Mouse (Mus musculus) left cerebral cortex, postnatal 36 days (tissue): ENCODE data around the gene Ptgds. TPM values are rescaled to one million over a fixed set of nuclear protein-coding genes. Genes with fewer than 3 reads are reported as not detected.

Source experiments
- DNase-seq, 2 experiments: peaks; one replicate each; pipeline ENCODE4 v3.0.0; 2021 to 2022; ENCODE audit warnings: low spot score in 2 of 2, mixed read lengths in 1 of 2
- intact Hi-C: fragments of 180-260 bp; cut with DNase I; formaldehyde crosslinking; loops from one replicate; pipeline ENCODE4 v1.15.1; 2025
- total RNA-seq, 2 experiments: library from RNA; stranded (reverse); gene quantifications; 2 replicates each; pipeline ENCODE4 v1.2.3; 2021

Ptgds gene
- total RNA-seq, 2 experiments from 2014 or later: 1,442 to 2,237 TPM

DNA sequence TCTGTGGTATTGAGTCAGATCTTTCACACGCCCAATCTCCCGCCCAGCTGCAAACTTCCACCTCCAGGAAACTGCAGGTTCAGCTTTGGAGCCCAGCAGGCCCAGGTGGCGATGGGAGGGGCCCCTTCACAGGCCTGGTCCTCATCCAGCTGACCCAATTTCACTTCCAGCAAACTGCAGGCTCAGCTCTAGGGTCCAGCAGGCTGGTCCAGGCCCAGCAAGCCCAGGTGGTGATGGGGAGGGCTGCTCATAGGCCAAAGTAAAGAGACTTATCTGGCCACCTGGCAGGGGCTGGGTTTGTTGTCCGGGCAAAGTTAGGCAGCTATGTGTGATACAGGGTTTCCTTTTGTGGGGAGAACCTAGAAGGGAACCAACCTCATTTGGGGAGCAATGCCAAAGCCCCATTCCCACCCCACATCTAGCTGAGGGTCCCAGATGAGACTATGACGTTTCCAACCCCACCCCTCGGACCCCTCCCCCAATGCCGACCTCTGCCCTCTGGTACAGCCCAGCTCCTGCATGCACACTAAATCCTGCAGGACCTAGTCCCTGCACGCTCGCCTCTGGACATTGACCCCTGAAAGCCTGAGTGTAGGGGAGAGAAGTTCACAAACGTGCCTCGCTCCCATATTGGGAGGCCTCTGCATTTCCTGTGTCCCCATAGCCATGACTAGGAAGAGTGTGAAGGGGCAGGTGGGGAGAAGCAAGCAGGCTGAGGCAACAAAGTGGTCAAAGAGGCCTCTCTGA, 15.2 kb upstream of the Ptgds start:
- no peak for DNase-seq
- intact Hi-C loops: no loop called here

DNA sequence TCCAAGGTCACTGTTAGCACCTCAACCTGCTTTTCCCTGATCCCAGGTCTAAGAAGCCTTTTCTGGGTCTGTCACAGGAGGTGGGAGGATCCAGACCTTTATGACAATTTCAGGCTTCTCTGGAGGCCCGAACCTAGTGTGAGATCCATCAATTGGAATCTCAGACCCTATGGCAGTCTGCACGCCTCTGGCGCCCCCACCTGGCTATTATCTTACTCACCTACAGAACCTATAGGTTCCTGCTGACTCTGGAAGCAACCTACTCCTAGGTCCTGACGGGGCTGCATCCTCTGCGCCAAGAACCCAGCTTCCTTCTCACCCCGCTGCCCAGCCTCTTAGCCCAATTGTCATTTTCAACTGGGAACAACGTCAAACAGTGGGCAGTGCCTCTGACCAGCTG, 13.1 kb upstream of the Ptgds start:
- no peak for DNase-seq
- intact Hi-C loops: no loop called here

DNA sequence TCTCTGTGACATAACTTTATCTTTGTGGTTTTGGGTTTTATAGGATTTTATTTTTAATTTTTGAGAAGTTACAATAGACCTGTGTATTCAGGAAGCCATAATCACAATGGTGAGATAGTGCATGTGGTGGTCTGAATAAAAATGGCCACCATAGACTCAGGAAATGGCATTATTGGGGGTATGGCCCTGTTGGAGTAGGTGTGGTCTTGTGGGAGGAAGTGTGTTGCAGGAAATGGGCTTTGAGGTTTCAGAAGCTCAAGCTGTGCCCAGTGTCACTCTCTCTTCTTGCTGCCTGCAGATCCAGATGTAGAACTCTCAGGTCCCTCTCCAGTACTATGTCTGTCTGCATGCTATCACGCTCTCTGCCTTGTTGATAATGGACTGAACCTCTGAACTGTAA, 10.7 kb upstream of the Ptgds start:
- no peak for DNase-seq
- intact Hi-C loops: no loop called here

DNA sequence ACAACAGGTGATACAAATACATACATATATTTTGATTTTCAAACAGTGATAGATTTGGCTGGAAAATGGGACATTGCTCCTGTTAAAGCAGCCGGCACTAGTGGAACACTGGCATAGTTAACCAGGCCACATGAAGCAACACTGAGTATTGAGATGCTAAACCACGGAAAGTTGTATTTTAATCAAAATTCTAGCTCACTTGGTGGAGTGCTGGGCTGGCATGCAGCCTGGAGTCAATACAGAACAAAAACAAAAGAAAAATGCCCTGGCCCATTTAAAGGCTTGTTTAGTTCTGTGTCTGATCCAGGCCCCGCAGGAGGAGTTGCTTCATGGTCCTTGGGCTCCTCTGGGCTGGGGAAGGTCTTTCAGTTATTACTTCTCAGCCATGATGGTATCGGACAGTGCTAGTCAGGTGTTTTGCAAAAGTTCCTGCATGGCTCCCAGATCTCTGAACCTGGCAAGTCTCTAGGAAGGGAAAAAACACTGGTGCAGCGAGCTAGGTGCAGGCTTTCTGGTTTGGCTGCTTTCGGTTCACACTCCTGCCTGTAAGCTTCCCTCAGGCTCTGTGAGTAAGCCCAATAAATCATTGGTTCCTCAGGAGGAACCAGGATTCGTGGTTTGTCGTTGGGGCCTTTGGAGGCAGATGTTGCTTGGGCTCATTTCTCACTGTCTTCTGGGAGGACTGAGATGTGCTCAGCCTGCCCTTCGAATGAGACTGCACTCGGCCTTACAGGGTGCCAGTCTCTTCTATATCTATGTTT, 9.9 kb upstream of the Ptgds start:
- DNase-seq: no peak
- intact Hi-C loops: no loop called here

DNA sequence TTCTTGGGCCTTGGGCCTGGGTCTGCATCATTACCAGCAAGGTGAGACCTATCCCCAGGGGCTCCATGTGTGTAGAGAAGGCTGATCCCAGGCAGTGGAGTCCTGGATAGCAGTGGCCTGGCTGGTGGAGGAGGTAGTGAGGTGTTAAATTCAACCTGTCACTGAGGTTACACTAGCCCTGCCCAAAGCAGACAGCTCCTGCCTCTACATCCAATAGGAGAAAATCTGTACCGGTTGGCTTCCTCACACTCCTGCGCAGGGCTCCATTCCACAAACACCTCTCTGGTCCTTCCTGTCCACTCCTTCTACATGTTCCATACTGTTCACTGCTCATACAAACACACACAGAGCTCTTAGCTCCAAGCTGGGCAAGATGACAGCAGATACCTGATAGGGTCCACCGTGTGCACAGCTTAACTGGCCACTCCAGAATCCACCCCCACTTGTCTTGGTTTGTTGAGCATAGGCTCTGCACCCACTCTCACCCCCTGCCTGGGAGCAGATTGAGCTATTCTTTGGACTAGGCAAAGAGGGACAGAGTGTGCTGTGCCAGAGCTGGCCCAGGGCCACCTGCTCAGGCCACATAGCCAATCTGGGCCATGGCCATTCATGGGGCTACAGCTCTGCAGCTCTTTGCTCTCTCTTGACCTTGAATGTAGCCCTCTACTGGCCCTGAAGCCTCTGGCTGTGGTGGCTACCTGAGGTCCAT, 8.3 kb upstream of the Ptgds start:
- intact Hi-C loops: no loop called here
- DNase-seq: peak; percentile 50 to 57

DNA sequence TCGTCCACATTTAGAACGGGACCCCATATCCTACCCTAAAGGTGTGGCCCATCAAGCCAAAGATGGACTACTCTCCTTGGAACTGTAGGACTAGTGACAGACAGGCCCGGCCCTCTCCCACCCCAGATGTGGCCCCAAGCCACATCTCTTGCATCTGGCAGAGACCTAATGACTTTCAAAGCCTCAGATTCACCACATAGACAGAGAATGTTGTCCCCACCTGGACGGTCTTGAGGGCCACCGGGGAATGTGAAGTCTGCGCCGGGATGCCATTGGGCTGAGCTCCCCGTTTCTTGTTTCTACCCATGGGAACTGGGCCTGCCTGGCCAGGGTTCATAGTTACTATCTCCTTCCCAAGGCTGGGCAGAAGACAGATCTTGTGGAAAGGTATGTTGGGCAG, 7.7 kb upstream of the Ptgds start:
- no peak for DNase-seq
- intact Hi-C loops: no loop called here

DNA sequence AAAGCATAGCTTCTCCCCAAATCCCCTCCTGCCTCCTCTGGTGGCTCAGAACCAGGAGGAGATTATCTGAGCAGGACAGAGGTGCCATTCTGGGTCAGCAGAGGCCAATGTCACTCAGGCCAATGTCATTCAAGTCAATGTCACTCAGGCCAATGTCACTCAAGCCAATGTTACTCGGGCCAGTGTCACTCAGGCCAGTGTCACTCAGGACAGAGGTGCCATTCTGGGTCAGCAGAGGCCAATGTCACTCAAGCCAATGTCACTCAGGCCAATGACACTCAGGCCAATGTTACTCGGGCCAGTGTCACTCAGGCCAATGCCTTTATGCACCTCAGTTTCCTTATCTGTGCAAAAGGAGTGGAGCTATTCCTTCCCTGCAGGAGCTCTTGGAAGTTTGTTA, 2.7 kb upstream of the Ptgds start:
- intact Hi-C loops: no loop called here
- DNase-seq: no peak

DNA sequence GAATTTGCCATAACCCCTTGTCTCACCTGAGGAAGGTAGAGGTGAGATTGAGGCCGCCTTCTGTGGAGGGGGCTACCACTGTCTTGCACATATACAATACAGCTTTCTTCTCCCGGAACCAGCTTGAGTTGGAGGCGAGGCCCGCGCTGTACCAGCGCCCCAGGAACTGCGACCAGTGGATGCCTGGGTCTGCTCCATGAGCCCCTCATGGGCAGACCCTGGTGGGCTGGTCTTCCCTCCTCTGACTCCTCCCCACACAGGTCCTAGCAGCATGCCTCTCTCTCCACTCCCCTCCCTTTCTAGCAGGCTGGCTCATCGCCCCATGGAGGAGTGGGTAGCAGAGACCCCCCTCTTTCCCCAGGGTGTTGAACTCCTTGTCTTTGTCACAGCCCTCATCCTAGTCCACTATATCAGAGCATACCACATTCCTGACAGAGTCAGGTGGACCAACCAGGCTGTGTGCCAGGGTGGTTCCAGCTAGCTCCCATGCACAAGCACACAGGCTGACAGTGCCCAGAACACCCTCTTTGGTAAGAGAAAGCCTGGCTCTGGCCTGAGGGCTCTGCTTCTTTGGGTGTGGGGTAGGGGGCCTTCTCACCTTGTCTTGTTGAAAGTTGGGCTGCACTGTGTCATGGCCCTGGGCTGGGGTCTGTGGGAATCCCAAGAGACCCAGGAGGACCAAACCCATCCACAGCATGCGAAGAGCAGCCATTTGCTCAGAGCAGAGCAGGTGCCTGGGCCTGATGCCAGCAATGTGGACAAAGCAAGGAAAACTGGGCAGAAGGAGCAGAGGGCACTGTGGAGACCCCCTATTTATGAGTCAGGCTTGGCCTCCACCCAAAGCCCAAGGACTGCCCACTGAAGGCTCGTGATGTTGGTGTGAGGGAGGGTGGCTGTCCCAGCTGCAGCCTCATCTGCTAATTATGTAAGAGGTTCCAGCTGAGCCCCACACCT, 607 bp downstream of the Ptgds start:
- DNase-seq: peak in 1 of 2 experiments; percentile 48
- intact Hi-C loops: no loop called here

DNA sequence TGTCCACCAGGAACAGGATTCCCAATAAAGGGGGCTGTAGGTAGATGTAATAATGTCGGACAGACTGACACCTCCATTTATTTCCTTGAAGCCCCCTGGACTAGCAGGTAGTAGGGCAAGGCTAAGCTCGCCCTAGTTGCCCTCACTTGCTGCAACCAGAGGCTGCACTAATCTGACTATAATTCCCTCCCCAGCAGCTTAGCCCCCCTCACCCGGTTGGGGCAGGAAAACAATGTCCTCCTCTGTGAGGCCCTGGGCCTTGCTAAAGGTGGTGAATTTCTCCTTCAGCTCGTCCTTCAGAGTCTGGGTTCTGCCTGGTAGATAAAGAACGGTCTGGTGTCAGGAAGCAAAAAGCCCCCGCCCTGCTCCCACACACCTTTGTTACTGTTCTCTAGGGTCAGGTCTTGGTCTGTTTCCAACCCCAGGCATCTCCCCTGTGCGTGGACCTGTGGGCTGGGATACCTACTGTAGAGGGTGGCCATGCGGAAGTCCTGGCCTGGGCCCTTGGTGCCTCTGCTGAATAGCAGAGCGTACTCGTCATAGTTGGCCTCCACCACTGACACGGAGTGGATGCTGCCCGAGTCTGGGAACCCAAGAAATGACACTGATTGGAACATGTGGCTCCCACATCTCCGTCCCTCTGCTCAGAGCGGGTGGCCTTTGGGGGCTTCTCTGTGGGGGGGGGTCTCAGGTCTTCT, 2.1 kb downstream of the Ptgds start:
- intact Hi-C loops: no loop called here

DNA sequence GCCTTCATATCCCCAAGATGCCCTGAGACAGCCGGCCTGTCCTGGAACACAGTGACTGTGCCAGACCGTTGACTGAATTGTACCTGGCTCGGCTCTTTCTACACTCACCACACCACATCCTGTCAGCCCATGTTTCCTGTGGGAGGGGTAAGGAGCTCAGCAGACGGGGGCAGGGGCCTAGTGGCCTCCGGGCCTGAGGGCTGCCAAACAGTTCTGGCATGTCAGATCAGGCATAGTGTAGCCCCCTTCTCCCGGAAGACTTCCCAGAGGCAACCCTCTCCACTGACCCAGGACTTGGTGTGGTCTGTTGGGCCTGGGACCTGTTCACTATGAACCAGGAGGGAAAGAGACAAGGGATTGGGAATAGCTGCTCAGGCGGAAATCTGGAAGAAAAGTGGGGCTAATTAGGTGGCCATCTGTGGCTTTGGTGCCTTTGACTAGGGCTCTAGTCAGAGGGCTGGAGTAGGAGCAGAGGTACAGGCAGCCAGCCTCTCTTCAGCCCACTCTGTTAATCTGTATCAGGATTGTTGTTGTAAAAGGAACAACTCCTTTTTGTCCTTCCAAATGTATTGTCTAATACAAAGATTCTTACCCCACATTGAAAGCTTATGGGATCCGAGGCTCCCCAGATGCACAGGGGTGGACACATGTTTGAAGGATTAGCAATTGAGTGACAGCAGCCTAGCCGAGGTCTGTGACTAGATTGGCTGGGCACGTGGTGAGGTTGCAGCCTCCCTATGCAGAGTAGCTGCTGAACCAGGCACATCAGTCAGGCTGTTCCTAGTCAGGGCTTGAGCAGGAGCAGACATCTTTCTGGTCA, 3.8 kb downstream of the Ptgds start:
- intact Hi-C loops: no loop called here

More for the DNA sequence above, 2.1 kb downstream of the Ptgds start:
- no peak for DNase-seq

DNA sequence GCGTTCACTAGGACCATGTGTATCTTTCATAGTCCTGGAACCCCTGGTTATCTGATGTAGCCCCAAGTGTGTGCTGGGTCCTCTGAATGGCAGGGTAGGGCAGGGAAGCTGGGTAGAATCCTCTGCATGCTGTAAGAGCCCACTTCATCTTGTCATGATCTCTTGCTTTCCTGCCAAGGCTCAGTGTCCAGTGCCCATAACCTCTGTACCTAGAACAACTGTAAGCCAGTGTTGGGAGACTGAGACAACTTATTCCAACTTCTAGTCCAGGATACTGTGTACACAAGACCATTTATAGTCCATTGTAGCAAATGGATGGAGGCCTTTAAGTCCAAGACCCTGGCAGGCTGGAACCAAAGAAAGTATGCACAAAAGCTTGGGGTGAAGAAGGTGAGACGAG, 4.6 kb downstream of the Ptgds start:
- intact Hi-C loops: no loop called here

More for the DNA sequence above, 3.8 kb downstream of the Ptgds start:
- no peak for DNase-seq

DNA sequence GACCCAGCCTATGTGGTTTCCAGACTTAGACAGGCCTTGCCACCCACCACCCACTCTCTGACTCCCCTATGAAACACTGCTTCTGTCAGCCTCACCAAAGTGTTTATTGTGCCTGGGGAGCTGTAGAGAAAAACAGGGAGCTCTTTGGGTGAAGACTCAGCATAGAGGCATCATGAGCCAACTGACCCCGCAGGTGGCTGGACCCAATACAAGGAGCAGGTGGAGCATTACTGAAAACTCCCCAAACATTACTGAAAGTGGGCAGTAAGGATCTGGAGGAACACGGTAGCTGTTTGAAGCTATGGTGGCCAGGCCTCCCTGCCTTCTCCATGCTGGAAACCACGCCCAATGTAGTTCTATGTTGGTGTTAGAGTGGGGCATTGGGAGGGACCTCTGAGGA, 6.2 kb downstream of the Ptgds start:
- intact Hi-C loops: no loop called here

More for the DNA sequence above, 4.6 kb downstream of the Ptgds start:
- DNase-seq: no peak

DNA sequence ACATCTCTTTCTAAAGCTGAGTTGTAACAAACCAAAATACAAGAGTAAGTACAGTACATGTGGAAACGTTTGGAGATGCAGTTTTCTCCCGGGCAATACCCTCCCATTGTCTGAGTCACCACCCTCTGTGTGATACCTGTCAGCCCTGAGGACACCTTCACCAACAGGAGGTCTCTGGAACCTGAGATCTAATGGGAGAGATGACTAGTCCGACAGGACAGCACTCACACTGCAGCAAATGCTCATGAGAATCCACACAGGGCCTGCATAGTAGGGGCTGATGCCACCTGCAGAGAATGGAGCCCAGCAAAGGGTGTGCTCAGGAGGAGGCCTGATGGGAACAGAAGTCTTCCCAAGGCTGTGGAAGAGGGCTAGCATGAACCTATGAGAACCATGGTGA, 8.4 kb downstream of the Ptgds start:
- DNase-seq: no peak
- intact Hi-C loops: loop anchor here (2.0 kb wide), 2 partner anchors 31 to 39 kb away; partner anchors contain the start of genes C8g and Fbxw5

More for the DNA sequence above, 6.2 kb downstream of the Ptgds start:
- DNase-seq: no peak

DNA sequence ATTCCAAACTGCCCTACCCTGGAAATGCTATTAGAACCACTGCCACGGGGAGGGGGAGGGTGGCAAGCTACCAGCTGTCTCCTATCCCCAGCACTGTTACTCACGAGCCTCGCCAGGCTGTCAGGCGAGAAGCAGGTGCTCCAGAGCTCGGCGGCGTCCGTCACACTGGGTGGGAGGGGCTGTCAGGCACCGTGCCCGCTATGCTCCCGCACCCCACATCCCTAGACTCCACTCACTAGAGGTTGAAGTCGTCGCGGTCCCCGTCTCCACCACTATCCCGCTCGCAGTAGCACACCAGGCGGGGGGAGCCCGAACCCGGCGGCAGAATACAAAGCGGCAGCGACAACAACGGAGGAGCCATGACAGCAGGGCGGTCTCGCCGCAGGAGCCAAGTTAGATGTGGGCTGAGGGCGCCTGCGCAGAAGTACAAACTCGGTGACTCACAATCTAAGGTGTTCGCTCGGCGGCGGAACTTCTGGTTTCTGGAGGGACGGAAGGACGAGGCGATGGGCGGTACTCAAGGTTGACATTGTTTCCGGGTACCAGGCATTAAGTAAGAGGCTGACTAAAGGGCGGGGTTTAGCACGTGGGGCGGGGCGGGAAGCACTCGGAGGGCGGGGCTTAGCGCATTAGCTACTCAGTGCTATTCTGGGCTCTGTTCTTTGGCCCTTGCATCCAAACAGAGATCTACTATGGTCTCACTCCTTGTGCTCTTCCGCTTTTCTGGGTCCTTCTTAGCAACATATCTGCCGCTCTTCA, 9.1 kb downstream of the Ptgds start, which contains the start of gene Paxx:
TSS of gene Paxx (minus strand) at position 544 of the 759 bp plus-strand sequence.
- DNase-seq: peak; percentile 95 to 96
- intact Hi-C loops: loop anchor here (2.0 kb wide), 2 partner anchors 30 to 40 kb away; partner anchors contain the start of genes C8g and Fbxw5

DNA sequence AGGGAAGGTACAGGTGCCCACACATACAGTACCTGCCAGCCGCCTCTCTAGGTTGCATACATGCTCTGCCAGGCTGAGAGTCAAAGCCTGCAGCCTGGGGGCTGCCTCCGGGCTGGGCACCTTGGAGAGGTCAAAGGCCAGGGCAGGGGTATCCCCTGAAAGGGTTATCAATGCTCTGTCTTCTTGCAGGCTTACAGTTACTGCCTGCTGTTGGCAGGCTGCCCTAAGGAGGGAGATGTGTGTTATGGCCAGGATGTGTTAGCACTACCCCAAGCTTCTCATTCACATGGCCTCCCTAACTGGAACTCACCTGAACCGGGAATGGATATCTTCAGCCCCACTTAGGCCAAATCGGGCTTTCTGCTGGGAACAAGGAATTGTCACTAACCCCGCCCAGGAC, 9.7 kb downstream of the Ptgds start:
- intact Hi-C loops: loop anchor here (2.0 kb wide), 2 partner anchors 29 to 41 kb away; partner anchors contain the start of genes C8g and Fbxw5
- DNase-seq: no peak

DNA sequence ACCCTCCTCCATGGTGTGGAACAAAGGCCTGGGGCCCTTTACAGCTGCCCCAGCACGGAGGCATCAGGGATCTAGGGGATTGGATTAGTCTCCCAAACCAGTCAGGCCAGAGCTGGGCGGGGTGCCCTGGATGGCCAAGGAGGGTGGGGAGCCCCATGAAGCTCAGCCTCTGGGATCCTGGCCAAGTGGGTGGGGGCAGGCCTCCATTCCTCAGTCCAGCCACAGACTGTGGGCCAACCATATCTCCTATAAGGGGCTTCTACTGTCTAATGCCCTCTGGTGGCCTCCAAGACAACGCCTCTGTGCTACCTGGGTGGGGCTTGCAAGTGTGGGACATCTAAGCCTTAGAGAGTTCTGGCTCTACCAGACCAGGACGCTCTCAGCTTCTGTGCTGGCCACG, 10.9 kb downstream of the Ptgds start:
- intact Hi-C loops: no loop called here
- no peak for DNase-seq
